ENCODE assay signal across 10 mouse cellular contexts in the genomic region with DNA sequence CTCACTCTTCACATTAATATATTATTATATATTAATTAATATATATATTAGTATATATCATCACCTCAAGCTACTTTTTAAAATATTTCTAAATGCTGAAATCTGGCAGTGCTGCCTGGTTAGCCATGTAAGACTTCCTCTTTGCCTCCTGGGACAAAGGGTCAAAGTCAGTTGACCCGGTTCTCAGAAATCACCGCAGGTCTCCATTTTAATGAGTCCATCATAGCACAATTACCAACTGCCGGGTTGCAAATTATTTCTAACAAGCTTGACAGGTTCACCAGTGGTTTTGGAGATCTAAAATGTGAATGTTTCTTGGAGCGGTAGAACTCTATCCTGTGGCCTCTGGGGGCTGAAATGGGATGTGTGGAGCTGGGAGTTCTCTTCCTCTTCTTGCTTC. TPM values are rescaled to one million over a fixed set of nuclear protein-coding genes. Genes with fewer than 3 reads are reported as not detected.
A peak's percentile ranks its signal among the peaks of the same experiment; 100 is the strongest.
DNase-seq lines count a peak whose midpoint lies in the region; ATAC-seq lines count a peak whose summit lies in the region.
"Had no signal": no experiment of that assay in that cellular context is flagged by ENCODE, and none has a peak within 500 bp of the region (broad histone marks: within the 10 kb centered on the region; RNA-seq: fewer than 3 reads in every experiment).

No protein-coding gene starts in this region.

- H3K9me3 ChIP-seq in heart, embryonic 14.5 days (ENCODE audit: control insufficient read depth, low read length), result no peaks in the 10 kb centered on the region
- no peaks in the 10 kb centered on the region for H3K9me3 ChIP-seq in embryonic facial prominence, embryonic 12.5 days
- H3K9me3 ChIP-seq in hindbrain, embryonic 15.5 days, result no peaks in the 10 kb centered on the region
- no peaks in the 10 kb centered on the region for H3K9me3 ChIP-seq in midbrain, embryonic 12.5 days

- H3K4me2 ChIP-seq in heart, embryonic 14.5 days (ENCODE audit: low read length), result peak overlapping the region; percentile 86; the same call in 1 of the 2 replicates
- peak overlapping the region; percentile 85; the same call in 1 of the 2 replicates for H3K4me2 ChIP-seq in embryonic facial prominence, embryonic 12.5 days (replicated peaks)
- H3K4me2 ChIP-seq in hindbrain, embryonic 15.5 days, result peak overlapping the region; percentile 88
- H3K4me2 ChIP-seq in midbrain, embryonic 12.5 days (replicated peaks), result peak overlapping the region; percentile 95

- no peak overlapping the region for H3K4me3 ChIP-seq in heart, embryonic 14.5 days (ENCODE audit: control insufficient read depth in 1 of 2, insufficient read depth in 1 of 2, low read depth in 1 of 2, low read length in 2 of 2)
- no peak overlapping the region for H3K4me3 ChIP-seq in embryonic facial prominence, embryonic 12.5 days
- H3K4me3 ChIP-seq in hindbrain, embryonic 15.5 days, result 0 out of 2 replicates have a peak overlapping the region, but pooled peaks have one; percentile 44
- H3K4me3 ChIP-seq in midbrain, embryonic 12.5 days, result no peak overlapping the region

- no peak overlapping the region for H3K9ac ChIP-seq in heart, embryonic 14.5 days (ENCODE audit: low read length)
- H3K9ac ChIP-seq in embryonic facial prominence, embryonic 12.5 days, result no peak overlapping the region
- H3K9ac ChIP-seq in hindbrain, embryonic 15.5 days, result no peak overlapping the region
- H3K9ac ChIP-seq in midbrain, embryonic 12.5 days (replicated peaks), result no peak overlapping the region

- H3K36me3 ChIP-seq in heart, embryonic 14.5 days (ENCODE audit: control insufficient read depth, insufficient read depth, low read length), result no peaks in the 10 kb centered on the region
- no peaks in the 10 kb centered on the region for H3K36me3 ChIP-seq in embryonic facial prominence, embryonic 12.5 days
- no peaks in the 10 kb centered on the region for H3K36me3 ChIP-seq in hindbrain, embryonic 15.5 days
- no peaks in the 10 kb centered on the region for H3K36me3 ChIP-seq in midbrain, embryonic 12.5 days

- DNase-seq in heart, postnatal 4 days, result no peak
- DNase-seq in cerebellum, adult 8-10 months, result no peak
- no peak for DNase-seq in adipocyte (ENCODE audit: low spot score)

- ATAC-seq in heart, embryonic 14.5 days (ENCODE audit: insufficient number of reproducible peaks, insufficient read depth, low FRiP score, low read depth), result no peak
- ATAC-seq in embryonic facial prominence, embryonic 12.5 days (ENCODE audit: insufficient number of reproducible peaks, insufficient read depth, low FRiP score, low TSS enrichment), result no peak
- ATAC-seq in hindbrain, embryonic 15.5 days (ENCODE audit: low FRiP score, low read depth), result no peak
- no peak for ATAC-seq in midbrain, embryonic 12.5 days (ENCODE audit: low FRiP score, low read depth)
- no peak for ATAC-seq in erythroblast, adult 5-6 weeks (replicated peaks; ENCODE audit: low FRiP score, poor library complexity, severe bottlenecking)

- no peak overlapping the region for H3K27ac ChIP-seq in heart, embryonic 14.5 days (replicated peaks in 1 of 2; ENCODE audit: control insufficient read depth in 1 of 2, insufficient read depth in 1 of 2, low read depth in 2 of 2, low read length in 2 of 2)
- no peak overlapping the region for H3K27ac ChIP-seq in embryonic facial prominence, embryonic 12.5 days
- no peak overlapping the region for H3K27ac ChIP-seq in hindbrain, embryonic 15.5 days (replicated peaks)
- H3K27ac ChIP-seq in midbrain, embryonic 12.5 days (replicated peaks), result no peak overlapping the region

- WGBS in heart, embryonic 14.5 days, result 33% methylated on average over 4 of the region's 4 CpGs
- WGBS in embryonic facial prominence, embryonic 12.5 days, result 9% methylated on average over 4 of the region's 4 CpGs
- WGBS in hindbrain, embryonic 15.5 days, result 19% methylated on average over 4 of the region's 4 CpGs
- 23% methylated on average over 4 of the region's 4 CpGs for WGBS in midbrain, embryonic 12.5 days

- H3K4me1 ChIP-seq in heart, embryonic 14.5 days (ENCODE audit: control insufficient read depth in 2 of 2, insufficient read depth in 2 of 2, low read length in 2 of 2), result peaks cover 3 to 6% of the 10 kb centered on the region in 2 experiments; a peak in 3 of 4 replicates
- peaks cover 10% of the 10 kb centered on the region for H3K4me1 ChIP-seq in embryonic facial prominence, embryonic 12.5 days
- H3K4me1 ChIP-seq in hindbrain, embryonic 15.5 days (replicated peaks), result peaks cover 16% of the 10 kb centered on the region
- H3K4me1 ChIP-seq in midbrain, embryonic 12.5 days, result peaks cover 17% of the 10 kb centered on the region

- peaks cover 33% of the 10 kb centered on the region for H3K27me3 ChIP-seq in heart, embryonic 14.5 days (ENCODE audit: control insufficient read depth, insufficient read depth, low read length)
- peaks cover 45% of the 10 kb centered on the region for H3K27me3 ChIP-seq in embryonic facial prominence, embryonic 12.5 days
- H3K27me3 ChIP-seq in hindbrain, embryonic 15.5 days, result peaks cover 18% of the 10 kb centered on the region
- H3K27me3 ChIP-seq in midbrain, embryonic 12.5 days, result peaks cover 44% of the 10 kb centered on the region

RNA-seq across cellular contexts. Expression of a gene that starts 1.8 kb away (rescaled TPM):
- not detected in 2 replicates for polyA plus RNA-seq in heart, embryonic 14.5 days (2014; fragmentation: Nextera tagmentation; extraction: Ambion mirVana)
- total RNA-seq in heart, postnatal 4 days (2021), result not detected
- 3.5 and 4.9 TPM in 2 replicates for polyA plus RNA-seq in embryonic facial prominence, embryonic 12.5 days (2016; fragmentation: Nextera tagmentation; extraction: Ambion mirVana)
- 8.7 and 8.8 TPM in 2 replicates for polyA plus RNA-seq in hindbrain, embryonic 15.5 days (2015; fragmentation: Nextera tagmentation; extraction: Ambion mirVana)
- polyA plus RNA-seq in midbrain, embryonic 12.5 days (2016; fragmentation: Nextera tagmentation; extraction: Ambion mirVana), result 0.61 and 1.1 TPM in 2 replicates
- total RNA-seq in erythroblast, adult 5-6 weeks (2015; ENCODE audit: low replicate concordance), result not detected in 2 replicates
- total RNA-seq in erythroblast, adult 5-6 weeks (2017; ENCODE audit: low replicate concordance), result not detected in 2 replicates
- total RNA-seq: megakaryocyte, adult 5-6 weeks had no signal
- polyA plus RNA-seq: small intestine, adult 2 months had no signal

RNA-seq across cellular contexts. Expression of a gene that starts 35.6 kb away (rescaled TPM):
- polyA plus RNA-seq in heart, embryonic 14.5 days (2014; fragmentation: Nextera tagmentation; extraction: Ambion mirVana), result not detected in 2 replicates
- not detected for total RNA-seq in heart, postnatal 4 days (2021)
- polyA plus RNA-seq in embryonic facial prominence, embryonic 12.5 days (2016; fragmentation: Nextera tagmentation; extraction: Ambion mirVana), result 1.6 and 4.2 TPM in 2 replicates
- polyA plus RNA-seq in hindbrain, embryonic 15.5 days (2015; fragmentation: Nextera tagmentation; extraction: Ambion mirVana), result not detected in 2 replicates
- not detected in 2 replicates for polyA plus RNA-seq in midbrain, embryonic 12.5 days (2016; fragmentation: Nextera tagmentation; extraction: Ambion mirVana)
- total RNA-seq in erythroblast, adult 5-6 weeks (2015; ENCODE audit: low replicate concordance), result not detected in 2 replicates
- not detected in 2 replicates for total RNA-seq in erythroblast, adult 5-6 weeks (2017; ENCODE audit: low replicate concordance)
- total RNA-seq: megakaryocyte, adult 5-6 weeks had no signal
- polyA plus RNA-seq: small intestine, adult 2 months had no signal
